Mouse (Mus musculus): Measurements from ENCODE around the gene Acvr2a. TPM values are rescaled to one million over a fixed set of nuclear protein-coding genes. Genes with fewer than 3 reads are reported as not detected.

The Acvr2a gene
- polyA plus RNA-seq, 1 experiment from 2014 or later, result 46.6 TPM

DNA sequence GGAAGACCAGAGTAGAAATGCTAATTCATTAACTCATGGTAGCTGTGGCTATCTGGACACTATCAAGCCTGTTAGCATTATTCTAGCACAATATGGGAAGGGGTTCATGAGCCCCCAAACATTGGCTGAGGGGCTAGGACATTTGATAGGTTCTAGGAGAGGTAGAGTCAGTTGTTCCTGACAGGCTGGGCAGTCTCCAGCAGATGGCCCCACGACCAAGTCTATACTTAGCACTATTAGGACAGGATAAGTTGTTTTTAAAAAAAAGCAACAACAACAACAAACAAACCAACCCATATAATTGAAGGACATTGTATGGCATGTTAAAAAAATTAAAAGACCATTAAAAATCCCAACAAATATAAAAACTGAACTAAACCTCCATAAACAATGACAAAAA, 100.3 kb downstream of the Acvr2a start:
- WGBS, result 63% methylated on average over 1 of the region's 1 CpGs
- Histone ChIP-seq H3K9me3 (replicated peaks) (no peaks in the 10 kb centered on the region), H3K4me3 (no peak overlapping the region), H3K4me1 (no peaks in the 10 kb centered on the region), H3K4me2 (replicated peaks) (no peak overlapping the region), H3K27ac (no peak overlapping the region), H3K36me3 (peaks cover 23% of the 10 kb centered on the region), H3K27me3 (no peaks in the 10 kb centered on the region), H3K9ac (no peak overlapping the region)
- ATAC-seq (ENCODE audit: low FRiP score), result no peak

- no peaks in the 10 kb centered on the region for H3K9me3 ChIP-seq (replicated peaks)
- no peaks in the 10 kb centered on the region for H3K27me3 ChIP-seq
- no peak overlapping the region for H3K4me3 ChIP-seq
- H3K9ac ChIP-seq, result no peak overlapping the region
- no peak overlapping the region for H3K4me2 ChIP-seq (replicated peaks)
- H3K27ac ChIP-seq, result no peak overlapping the region
- H3K36me3 ChIP-seq, result peaks cover 23% of the 10 kb centered on the region
- no peak for ATAC-seq (ENCODE audit: low FRiP score)
- H3K4me1 ChIP-seq, result no peaks in the 10 kb centered on the region
Observed at GRCm38 (mm10) chr2:48915832-48916231, 101.9 kb downstream of the Acvr2a start.

GRCm38 (mm10) chr2:48935058-48935457, 121.1 kb downstream of the Acvr2a start:
- WGBS, result 90% methylated on average over 2 of the region's 2 CpGs
- no peak overlapping the region for H3K4me2 ChIP-seq (replicated peaks)
- H3K4me1 ChIP-seq, result no peaks in the 10 kb centered on the region
- no peak overlapping the region for H3K27ac ChIP-seq
- H3K9me3 ChIP-seq (replicated peaks), result no peaks in the 10 kb centered on the region
- no peak overlapping the region for H3K9ac ChIP-seq
- no peaks in the 10 kb centered on the region for H3K27me3 ChIP-seq
- H3K36me3 ChIP-seq, result peaks cover 14% of the 10 kb centered on the region; the same call in 1 of the 2 replicates
- ATAC-seq (ENCODE audit: low FRiP score), result no peak
- H3K4me3 ChIP-seq, result no peak overlapping the region

GRCm38 (mm10) chr2:48947761-48948160, 133.9 kb downstream of the Acvr2a start:
- H3K36me3 ChIP-seq, result no peaks in the 10 kb centered on the region
- 70% methylated on average over 3 of the region's 3 CpGs for WGBS
- no peaks in the 10 kb centered on the region for H3K27me3 ChIP-seq
- ATAC-seq (ENCODE audit: low FRiP score), result no peak
- peak overlapping the region; percentile 88 for H3K4me3 ChIP-seq
- no peak overlapping the region for H3K27ac ChIP-seq
- H3K4me2 ChIP-seq (replicated peaks), result peak overlapping the region; percentile 81
- peaks cover 9% of the 10 kb centered on the region for H3K4me1 ChIP-seq
- no peaks in the 10 kb centered on the region for H3K9me3 ChIP-seq (replicated peaks)
- H3K9ac ChIP-seq, result peak overlapping the region; percentile 35

- peak within 1 kb of the TSS; percentile 96 for H3K27ac ChIP-seq
- peak within 1 kb of the TSS; percentile 88 for H3K4me3 ChIP-seq
- under 1% methylated on average over 47 of the region's 49 CpGs for WGBS
- peaks cover 9% of the 10 kb centered on the region for H3K4me1 ChIP-seq
- H3K9ac ChIP-seq, result peak within 1 kb of the TSS; percentile 90
- H3K4me2 ChIP-seq (replicated peaks), result peak within 1 kb of the TSS; percentile 81
- no peaks in the 10 kb centered on the region for H3K9me3 ChIP-seq (replicated peaks)
- ATAC-seq (ENCODE audit: low FRiP score), result peak; percentile 99
- H3K27me3 ChIP-seq, result no peaks in the 10 kb centered on the region
- H3K36me3 ChIP-seq, result no peaks in the 10 kb centered on the region
Observed at GRCm38 (mm10) chr2:48948841-48949584, 135.1 kb downstream of the Acvr2a start, which contains the start of gene Mbd5. TSS of gene Mbd5 (plus strand) at chr2:48949508.

DNA sequence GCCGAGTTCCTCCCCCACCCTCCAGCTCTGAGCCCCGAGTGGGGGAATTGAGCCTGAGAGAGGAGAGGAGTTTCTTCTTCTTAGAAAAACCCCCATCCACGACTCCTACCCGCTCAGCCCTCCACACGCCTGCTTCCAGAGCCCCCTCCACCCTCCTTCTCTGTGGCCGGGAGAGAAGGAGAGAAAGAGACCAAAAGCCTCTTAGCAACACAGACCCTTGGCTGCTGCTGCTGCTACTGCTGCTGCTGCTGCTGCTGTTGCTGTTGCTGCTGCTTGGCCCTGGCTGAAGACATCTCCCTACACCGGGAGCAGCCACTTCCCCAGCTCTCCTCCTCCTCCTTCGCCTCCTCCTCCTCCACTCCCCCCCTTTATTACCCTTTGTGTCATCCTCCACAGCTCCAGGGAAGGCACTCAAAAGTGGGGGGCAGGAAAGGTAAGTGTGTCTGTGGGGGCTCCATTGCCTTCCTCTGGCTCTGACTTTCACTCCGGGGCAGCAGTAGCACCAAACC, 135.9 kb downstream of the Acvr2a start:
- Histone ChIP-seq H3K9me3 (replicated peaks) (no peaks in the 10 kb centered on the region), H3K9ac (peak overlapping the region; percentile 89), H3K27me3 (no peaks in the 10 kb centered on the region), H3K4me2 (replicated peaks) (peak overlapping the region; percentile 57), H3K27ac (peak overlapping the region; percentile 96), H3K4me3 (peak overlapping the region; percentile 88), H3K36me3 (no peaks in the 10 kb centered on the region), H3K4me1 (peaks cover 9% of the 10 kb centered on the region)
- ATAC-seq (ENCODE audit: low FRiP score), result peak; percentile 80
- WGBS, result 0% methylated on average over 9 of the region's 9 CpGs

DNA sequence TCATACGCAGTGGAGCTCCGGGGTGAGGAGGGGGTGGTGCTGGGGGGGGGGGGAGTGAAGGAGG, 136.2 kb downstream of the Acvr2a start, which contains the start of gene Orc4:
Gene Orc4 (minus strand): TSS at position 26 of the 64 bp plus-strand sequence.
- Histone ChIP-seq H3K27ac (peak within 1 kb of the TSS; percentile 96), H3K36me3 (no peaks in the 10 kb centered on the region), H3K27me3 (no peaks in the 10 kb centered on the region), H3K9ac (peak within 1 kb of the TSS; percentile 90), H3K4me1 (peaks cover 9% of the 10 kb centered on the region), H3K4me2 (replicated peaks) (peak within 1 kb of the TSS; percentile 57), H3K9me3 (replicated peaks) (no peaks in the 10 kb centered on the region), H3K4me3 (peak within 1 kb of the TSS; percentile 88)
- 0% methylated on average over 2 of the region's 2 CpGs for WGBS
- ATAC-seq (ENCODE audit: low FRiP score), result no peak

- H3K4me1 ChIP-seq, result peaks cover 9% of the 10 kb centered on the region
- no peak for ATAC-seq (ENCODE audit: low FRiP score)
- WGBS, result 8% methylated on average over 5 of the region's 6 CpGs
Observed at GRCm38 (mm10) chr2:48950316-48950880, 136.5 kb downstream of the Acvr2a start.

More at GRCm38 (mm10) chr2:48950316-48950880, 136.5 kb downstream of the Acvr2a start:
- Histone ChIP-seq H3K4me2 (replicated peaks) (peak overlapping the region; percentile 57), H3K27me3 (no peaks in the 10 kb centered on the region), H3K4me3 (peak overlapping the region; percentile 88), H3K36me3 (no peaks in the 10 kb centered on the region), H3K27ac (peak overlapping the region; percentile 96), H3K9me3 (replicated peaks) (no peaks in the 10 kb centered on the region), H3K9ac (peak overlapping the region; percentile 89)

Other genes starting within 250 kb of the Acvr2a start
- gene Mbd5, start 135.4 kb downstream of the Acvr2a start, polyA plus RNA-seq (2016; fragmentation: Nextera tagmentation; extraction: Ambion mirVana), result 37.4 and 49.1 TPM in 2 replicates
- 108 and 130 TPM in 2 replicates for gene Orc4, start 136.2 kb downstream of the Acvr2a start, polyA plus RNA-seq (2016; fragmentation: Nextera tagmentation; extraction: Ambion mirVana)